Mouse (Mus musculus) CH12.LX (cell line): ENCODE results near the gene Spaca5. TPM values are rescaled to one million over a fixed set of nuclear protein-coding genes. Genes with fewer than 3 reads are reported as not detected.

Source experiments
- DNase-seq: peaks from one replicate; pipeline ENCODE4 v3.0.0-alpha.2; 2013; ENCODE audit errors: extremely low read depth
- H3K27ac ChIP-seq: 2 replicates; pipeline ENCODE4 v1.5.1; 2012; ENCODE audit warnings: low read depth, mild to moderate bottlenecking, control low read depth, moderate library complexity; ENCODE audit not compliant: insufficient read depth
- H3K27me3 ChIP-seq: replicated peaks from 2 replicates; pipeline ENCODE3; 2012; ENCODE audit warnings: inconsistent platforms
- H3K36me3 ChIP-seq, 2 experiments: replicated peaks in 1 of 2; 2 replicates each; pipeline versions ENCODE3 to v1.6.1; 2012; ENCODE audit warnings: inconsistent platforms in 1 of 2, low read length in 1 of 2, mild to moderate bottlenecking in 1 of 2, mixed read lengths in 1 of 2, moderate library complexity in 1 of 2; ENCODE audit not compliant: control insufficient read depth in 1 of 2, insufficient read depth in 1 of 2
- H3K4me1 ChIP-seq, 2 experiments: 2 replicates each; pipeline ENCODE4 v1.6.1; 2012; ENCODE audit warnings: inconsistent platforms in 1 of 2, moderate library complexity in 1 of 2; ENCODE audit not compliant: insufficient read depth in 2 of 2, control insufficient read depth in 1 of 2
- H3K4me2 ChIP-seq: 2 replicates; pipeline ENCODE4 v1.6.1; 2012; ENCODE audit warnings: low read depth, mild to moderate bottlenecking, control low read depth; ENCODE audit not compliant: poor library complexity, insufficient read depth, severe bottlenecking
- H3K4me3 ChIP-seq, 3 experiments: fragments of 150-350 bp in 1 of 3; sonication (generic) in 1 of 3; replicated peaks in 1 of 3; 2 replicates each; pipeline versions ENCODE3 to v1.5.1; 2011 to 2012; ENCODE audit warnings: low read depth in 2 of 3, low read length in 2 of 3, mild to moderate bottlenecking in 2 of 3, moderate library complexity in 2 of 3, control low read depth in 1 of 3, improper control_type of control experiment in 1 of 3, inconsistent platforms in 1 of 3, mixed read lengths in 1 of 3; ENCODE audit not compliant: poor library complexity in 1 of 3
- H3K79me2 ChIP-seq: replicated peaks from 2 replicates; pipeline ENCODE4 v1.6.1; 2012; ENCODE audit warnings: mild to moderate bottlenecking, moderate library complexity; ENCODE audit not compliant: control insufficient read depth, poor library complexity, insufficient read depth, severe bottlenecking; ENCODE audit errors: extremely low read depth
- H3K9ac ChIP-seq: 2 replicates; pipeline ENCODE4 v1.6.1; 2012; ENCODE audit warnings: low read depth, mild to moderate bottlenecking, control low read depth, moderate library complexity; ENCODE audit not compliant: insufficient read depth
- H3K9me3 ChIP-seq: replicated peaks from 2 replicates; pipeline ENCODE3; 2012; ENCODE audit warnings: low read length, inconsistent platforms, mixed read lengths
- BHLHE40 ChIP-seq: IDR thresholded peaks from 2 replicates; pipeline ENCODE4 v1.6.1; 2011; ENCODE audit warnings: mild to moderate bottlenecking, low read depth, low read length, improper control_type of control experiment
- CHD1 ChIP-seq: IDR thresholded peaks from 2 replicates; pipeline ENCODE4 v1.6.1; 2012; ENCODE audit warnings: low read depth, low read length, improper control_type of control experiment, inconsistent platforms
- CTCF ChIP-seq, 2 experiments: IDR thresholded peaks in 1 of 2; conservative IDR thresholded peaks in 1 of 2; 2 replicates each; pipeline ENCODE4 v1.5.1; 2011 to 2012; ENCODE audit warnings: low read depth in 2 of 2, low read length in 2 of 2, improper control_type of control experiment in 1 of 2, inconsistent platforms in 1 of 2, mild to moderate bottlenecking in 1 of 2, moderate library complexity in 1 of 2
- ELF1 ChIP-seq: IDR thresholded peaks from 2 replicates; pipeline ENCODE4 v1.6.1; 2014; ENCODE audit warnings: low read depth, mild to moderate bottlenecking, inconsistent platforms, low read length, improper control_type of control experiment
- EP300 ChIP-seq: IDR thresholded peaks from 2 replicates; pipeline ENCODE4 v1.6.1; 2011; ENCODE audit warnings: low read length, improper control_type of control experiment
- JUN ChIP-seq: IDR thresholded peaks from 2 replicates; pipeline ENCODE4 v1.6.1; 2011; ENCODE audit warnings: low read depth, mild to moderate bottlenecking, low read length, improper control_type of control experiment, moderate library complexity; ENCODE audit not compliant: insufficient read depth
- JUND ChIP-seq: conservative IDR thresholded peaks from 2 replicates; pipeline ENCODE4 v1.6.1; 2011; ENCODE audit warnings: low read depth, low read length, improper control_type of control experiment
- MAX ChIP-seq: IDR thresholded peaks from 2 replicates; pipeline ENCODE4 v1.6.1; 2011; ENCODE audit warnings: low read length, improper control_type of control experiment
- MXI1 ChIP-seq: IDR thresholded peaks from 2 replicates; pipeline ENCODE4 v1.6.1; 2011; ENCODE audit warnings: mild to moderate bottlenecking, low read depth, low read length, improper control_type of control experiment
- MYC ChIP-seq: IDR thresholded peaks from 2 replicates; pipeline ENCODE4 v1.6.1; 2011; ENCODE audit warnings: low read depth, mild to moderate bottlenecking, improper control_type of control experiment, low read length
- NELFE ChIP-seq: IDR thresholded peaks from 2 replicates; pipeline ENCODE4 v1.6.1; 2011; ENCODE audit warnings: low read depth, low read length, improper control_type of control experiment
- PAX5 ChIP-seq: IDR thresholded peaks from 2 replicates; pipeline ENCODE4 v1.6.1; 2012; ENCODE audit warnings: low read length, inconsistent platforms, mixed read lengths
- SIN3A ChIP-seq: IDR thresholded peaks from 2 replicates; pipeline ENCODE4 v1.6.1; 2012; ENCODE audit warnings: low read length, improper control_type of control experiment, inconsistent platforms
- UBTF ChIP-seq: IDR thresholded peaks from 2 replicates; pipeline ENCODE4 v1.6.1; 2012; ENCODE audit warnings: low read depth, mild to moderate bottlenecking, inconsistent platforms, low read length, improper control_type of control experiment, moderate library complexity
- USF2 ChIP-seq: conservative IDR thresholded peaks from 2 replicates; pipeline ENCODE4 v1.6.1; 2011; ENCODE audit warnings: low read depth, low read length, improper control_type of control experiment
- ZC3H11A ChIP-seq: IDR thresholded peaks from 2 replicates; pipeline ENCODE4 v1.6.1; 2012; ENCODE audit warnings: low read depth, mild to moderate bottlenecking, inconsistent platforms, low read length, improper control_type of control experiment
- ZMIZ1 ChIP-seq: IDR thresholded peaks from 2 replicates; pipeline ENCODE4 v1.6.1; 2012; ENCODE audit warnings: low read depth, mild to moderate bottlenecking, inconsistent platforms, low read length, improper control_type of control experiment
- ZNF384 ChIP-seq: IDR thresholded peaks from 2 replicates; pipeline ENCODE4 v1.6.1; 2012; ENCODE audit warnings: low read depth, low read length, improper control_type of control experiment, inconsistent platforms
- dilution Hi-C: fragments of 300-500 bp; cut with MboI; formaldehyde crosslinking; loops from 2 replicates; pipeline ENCODE4 v1.14.3; 2020; ENCODE audit warnings: low sequenced_read_pairs; ENCODE audit not compliant: extremely low pct_unique_long_range_greater_than_20kb, extremely low pct_ligation_motif_present
- in situ Hi-C: fragments of 300-500 bp; cut with MboI; formaldehyde crosslinking; loops from 3 replicates; pipeline ENCODE4 v1.14.3; 2019; ENCODE audit warnings: low sequenced_read_pairs, low pct_ligation_motif_present, low pct_unique_long_range_greater_than_20kb, mixed read lengths
- polyA plus RNA-seq: library from polyadenylated mRNA; unstranded; fragments of >175 nt; gene quantifications from 2 replicates; pipeline ENCODE4 v1.2.1, GENCODE M21; 2012; ENCODE audit warnings: low read depth; ENCODE audit not compliant: insufficient read length
- total RNA-seq, 2 experiments: library from RNA; depleted of rRNA; stranded (reverse); fragments of 300-350 nt in 1 of 2; fragments of >200 nt in 1 of 2; gene quantifications; 2 replicates each; pipeline ENCODE4 v1.2.3; 2012 to 2014

Spaca5 gene
- total and polyA plus RNA-seq, 3 experiments: not detected

GRCm38 (mm10) chrX:21088983-21089866, 21.0 kb downstream of the Spaca5 start, which contains the start of gene Zfp300 (continued):
- TF ChIP-seq MYC: no peak
- no peak for TF ChIP-seq ZC3H11A
- no peak for TF ChIP-seq UBTF
- no peak for TF ChIP-seq JUND
- no peak for TF ChIP-seq USF2
- TF ChIP-seq CTCF (conservative IDR thresholded peaks at IDR 0.05 in 1 of 2, IDR thresholded peaks at IDR 0.05 in 1 of 2; ENCODE audit: low read depth in 2 of 2, low read length in 2 of 2): no peak
- no peak for TF ChIP-seq CHD1
- TF ChIP-seq BHLHE40: no peak
- TF ChIP-seq SIN3A: peak; percentile 34; the same call in 1 of the 2 replicates

DNA sequence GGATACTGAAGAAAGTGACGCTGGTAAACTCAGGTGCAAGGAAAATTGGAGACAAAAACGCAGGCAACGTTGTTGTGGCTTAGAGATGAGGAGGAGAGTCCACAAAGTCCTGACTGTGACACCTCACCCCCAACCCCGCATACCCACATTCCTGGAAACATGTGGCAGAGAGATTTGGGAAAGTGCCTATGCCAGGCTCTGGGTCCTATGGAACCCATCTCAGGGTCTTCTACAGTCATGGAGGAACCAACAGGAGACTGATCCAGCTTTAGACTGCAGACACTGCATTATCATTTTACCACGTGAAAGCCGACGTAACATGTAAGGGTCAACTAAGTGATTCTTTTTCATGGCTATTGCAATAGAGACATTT, 21.6 kb downstream of the Spaca5 start:
- Histone ChIP-seq H3K4me2 (peak overlapping the region; percentile 91; the same call in 1 of the 2 replicates), H3K27ac (no peak overlapping the region), H3K79me2 (no peaks in the 10 kb centered on the region), H3K9ac (no peak overlapping the region), H3K27me3 (no peaks in the 10 kb centered on the region), H3K4me3 (no peak overlapping the region), H3K9me3 (no peaks in the 10 kb centered on the region), H3K4me1 (no peaks in the 10 kb centered on the region; a peak in 1 of 4 replicates), H3K36me3 (no peaks in the 10 kb centered on the region)
- no peak for DNase-seq
- dilution Hi-C loops (no loop called here), in situ Hi-C loops (no loop called here)
- no peak for TF ChIP-seq ZC3H11A
- TF ChIP-seq ZNF384: no peak
- no peak for TF ChIP-seq NELFE
- TF ChIP-seq JUN: no peak
- no peak for TF ChIP-seq EP300
- no peak for TF ChIP-seq PAX5

DNA sequence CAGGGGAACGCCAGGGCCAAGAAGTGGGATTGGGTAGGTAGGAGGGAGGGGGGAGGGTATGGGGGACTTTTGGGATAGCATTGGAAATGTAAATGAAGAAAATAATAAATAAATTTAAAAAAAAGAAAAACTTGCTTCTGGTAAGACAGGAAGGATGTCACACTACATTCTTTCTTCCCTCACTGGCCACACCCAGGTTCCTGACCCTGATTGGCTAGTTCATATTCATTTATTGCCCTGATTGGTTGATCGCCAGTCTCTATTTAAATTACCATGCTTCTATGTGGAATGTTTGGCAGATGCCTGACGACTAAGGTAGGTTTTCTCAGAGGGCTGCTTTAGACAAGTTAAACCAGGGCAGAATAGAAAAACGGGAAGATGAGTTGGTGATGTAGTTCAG, 47.3 kb downstream of the Spaca5 start, which contains the start of gene Ssxa1:
Ssxa1 (plus strand) TSS at position 301 of the 400 bp plus-strand sequence.
- Histone ChIP-seq H3K4me3 (no peak within 1 kb of the TSS), H3K9ac (no peak within 1 kb of the TSS), H3K9me3 (no peaks in the 10 kb centered on the region), H3K4me1 (no peaks in the 10 kb centered on the region), H3K27me3 (peaks cover 2% of the 10 kb centered on the region), H3K36me3 (no peaks in the 10 kb centered on the region), H3K4me2 (no peak within 1 kb of the TSS), H3K79me2 (no peaks in the 10 kb centered on the region), H3K27ac (no peak within 1 kb of the TSS)
- no peak for DNase-seq
- in situ Hi-C loops: no loop called here
- dilution Hi-C loops: no loop called here
- no peak for TF ChIP-seq MAX
- no peak for TF ChIP-seq ZMIZ1
- no peak for TF ChIP-seq BHLHE40
- TF ChIP-seq ELF1: no peak
- no peak for TF ChIP-seq NELFE
- TF ChIP-seq MXI1: no peak

Other genes starting within 250 kb of the Spaca5 start
- gene Timp1, start 198.2 kb upstream of the Spaca5 start, total RNA-seq (2012; rRNA removed): 0.13 TPM in 1 of 2 replicates, not detected in the other
- gene Timp1, start 198.2 kb upstream of the Spaca5 start, total RNA-seq (2014; rRNA removed): not detected in 2 replicates
- 0.36 and 0.49 TPM in 2 replicates for gene Timp1, start 198.2 kb upstream of the Spaca5 start, polyA plus RNA-seq
- 0.17 and 0.38 TPM in 2 replicates for gene Syn1, start 147.4 kb upstream of the Spaca5 start, total RNA-seq (2012; rRNA removed)
- 0.08 TPM in 1 of 2 replicates, not detected in the other for gene Syn1, start 147.4 kb upstream of the Spaca5 start, total RNA-seq (2014; rRNA removed)
- gene Syn1, start 147.4 kb upstream of the Spaca5 start, polyA plus RNA-seq: 0.42 and 0.51 TPM in 2 replicates
- gene Cfp, start 136.9 kb upstream of the Spaca5 start, total RNA-seq (2012; rRNA removed): 26.1 and 30.0 TPM in 2 replicates
- gene Cfp, start 136.9 kb upstream of the Spaca5 start, total RNA-seq (2014; rRNA removed): 23.0 and 24.2 TPM in 2 replicates
- gene Cfp, start 136.9 kb upstream of the Spaca5 start, polyA plus RNA-seq: 58.2 and 66.9 TPM in 2 replicates
- 4.7 and 4.8 TPM in 2 replicates for gene Elk1, start 117.8 kb upstream of the Spaca5 start, total RNA-seq (2012; rRNA removed)
- gene Elk1, start 117.8 kb upstream of the Spaca5 start, total RNA-seq (2014; rRNA removed): 3.5 and 4.0 TPM in 2 replicates
- 7.6 and 8.3 TPM in 2 replicates for gene Elk1, start 117.8 kb upstream of the Spaca5 start, polyA plus RNA-seq
- 38.8 and 44.5 TPM in 2 replicates for gene Uxt, start 106.4 kb upstream of the Spaca5 start, total RNA-seq (2012; rRNA removed)
- gene Uxt, start 106.4 kb upstream of the Spaca5 start, total RNA-seq (2014; rRNA removed): 39.4 and 40.1 TPM in 2 replicates
- 39.2 and 42.3 TPM in 2 replicates for gene Uxt, start 106.4 kb upstream of the Spaca5 start, polyA plus RNA-seq
- gene Zfp182, start 6.1 kb upstream of the Spaca5 start, total RNA-seq (2012; rRNA removed): 2.2 and 2.6 TPM in 2 replicates
- gene Zfp182, start 6.1 kb upstream of the Spaca5 start, total RNA-seq (2014; rRNA removed): 7.3 and 9.9 TPM in 2 replicates
- 4.1 and 4.5 TPM in 2 replicates for gene Zfp182, start 6.1 kb upstream of the Spaca5 start, polyA plus RNA-seq
- 0.46 and 0.51 TPM in 2 replicates for gene Zfp300, start 21.1 kb downstream of the Spaca5 start, total RNA-seq (2012; rRNA removed)
- 0.46 and 1.1 TPM in 2 replicates for gene Zfp300, start 21.1 kb downstream of the Spaca5 start, total RNA-seq (2014; rRNA removed)
- 0.30 and 0.46 TPM in 2 replicates for gene Zfp300, start 21.1 kb downstream of the Spaca5 start, polyA plus RNA-seq
- not detected in 2 replicates for gene Ssxa1, start 47.4 kb downstream of the Spaca5 start, total RNA-seq (2012; rRNA removed)
- not detected in 2 replicates for gene Ssxa1, start 47.4 kb downstream of the Spaca5 start, total RNA-seq (2014; rRNA removed)
- gene Ssxa1, start 47.4 kb downstream of the Spaca5 start, polyA plus RNA-seq: not detected in 2 replicates
- not detected in 2 replicates for gene Gm21876, start 107.2 kb downstream of the Spaca5 start, total RNA-seq (2012; rRNA removed)
- gene Gm21876, start 107.2 kb downstream of the Spaca5 start, total RNA-seq (2014; rRNA removed): not detected in 2 replicates
- gene Gm21876, start 107.2 kb downstream of the Spaca5 start, polyA plus RNA-seq: not detected in 2 replicates